Mouse (Mus musculus): ENCODE measurements around the gene Oosp3. TPM values are rescaled to one million over a fixed set of nuclear protein-coding genes. Genes with fewer than 3 reads are reported as not detected.

The Oosp3 gene
- polyA plus RNA-seq, 1 experiment from 2014 or later: not detected

GRCm38 (mm10) chr19:11727304-11727703 lies 30.4 kb downstream of the Oosp3 start:
- ATAC-seq (ENCODE audit: insufficient number of reproducible peaks, insufficient read depth, low FRiP score, low TSS enrichment, low read depth): no peak
- 91% methylated on average over 5 of the region's 5 CpGs for WGBS
- H3K27ac ChIP-seq: no peak overlapping the region
- H3K27me3 ChIP-seq: no peaks in the 10 kb centered on the region
- no peak overlapping the region for H3K4me3 ChIP-seq
- H3K4me2 ChIP-seq: no peak overlapping the region
- H3K9me3 ChIP-seq: no peaks in the 10 kb centered on the region
- no peak overlapping the region for H3K9ac ChIP-seq
- no peaks in the 10 kb centered on the region for H3K36me3 ChIP-seq
- H3K4me1 ChIP-seq: no peaks in the 10 kb centered on the region

GRCm38 (mm10) chr19:11730278-11730677 lies 33.4 kb downstream of the Oosp3 start:
- ATAC-seq (ENCODE audit: insufficient number of reproducible peaks, insufficient read depth, low FRiP score, low TSS enrichment, low read depth): no peak
- H3K4me2 ChIP-seq: no peak overlapping the region
- no peak overlapping the region for H3K9ac ChIP-seq
- 68% methylated on average over 1 of the region's 1 CpGs for WGBS
- H3K9me3 ChIP-seq: no peaks in the 10 kb centered on the region
- H3K4me3 ChIP-seq: no peak overlapping the region
- H3K27ac ChIP-seq: no peak overlapping the region
- no peaks in the 10 kb centered on the region for H3K27me3 ChIP-seq
- H3K4me1 ChIP-seq: no peaks in the 10 kb centered on the region
- H3K36me3 ChIP-seq: no peaks in the 10 kb centered on the region

GRCm38 (mm10) chr19:11736455-11736854 lies 39.6 kb downstream of the Oosp3 start:
- no peak for ATAC-seq (ENCODE audit: insufficient number of reproducible peaks, insufficient read depth, low FRiP score, low TSS enrichment, low read depth)
- Histone ChIP-seq H3K27me3 (no peaks in the 10 kb centered on the region), H3K27ac (no peak overlapping the region), H3K4me3 (no peak overlapping the region), H3K9ac (no peak overlapping the region), H3K4me1 (no peaks in the 10 kb centered on the region), H3K9me3 (no peaks in the 10 kb centered on the region), H3K4me2 (no peak overlapping the region), H3K36me3 (no peaks in the 10 kb centered on the region)
- WGBS: 48% methylated on average over 1 of the region's 1 CpGs

GRCm38 (mm10) chr19:11745680-11746079 lies 48.8 kb downstream of the Oosp3 start:
- no peak overlapping the region for H3K4me3 ChIP-seq
- no peak for ATAC-seq (ENCODE audit: insufficient number of reproducible peaks, insufficient read depth, low FRiP score, low TSS enrichment, low read depth)
- H3K36me3 ChIP-seq: no peaks in the 10 kb centered on the region

GRCm38 (mm10) chr19:11747298-11747697 lies 50.4 kb downstream of the Oosp3 start, which contains the start of gene Gif:
Gif (plus strand) TSS chr19:11747554.
- Histone ChIP-seq H3K9ac (no peak within 1 kb of the TSS), H3K27ac (no peak within 1 kb of the TSS), H3K9me3 (no peaks in the 10 kb centered on the region), H3K27me3 (no peaks in the 10 kb centered on the region), H3K4me1 (no peaks in the 10 kb centered on the region), H3K36me3 (no peaks in the 10 kb centered on the region), H3K4me3 (no peak within 1 kb of the TSS), H3K4me2 (no peak within 1 kb of the TSS)
- WGBS: 73% methylated on average over 2 of the region's 2 CpGs
- no peak for ATAC-seq (ENCODE audit: insufficient number of reproducible peaks, insufficient read depth, low FRiP score, low TSS enrichment, low read depth)

More at GRCm38 (mm10) chr19:11745680-11746079, 48.8 kb downstream of the Oosp3 start:
- Histone ChIP-seq H3K27ac (no peak overlapping the region), H3K4me1 (no peaks in the 10 kb centered on the region), H3K27me3 (no peaks in the 10 kb centered on the region), H3K4me2 (no peak overlapping the region), H3K9me3 (no peaks in the 10 kb centered on the region), H3K9ac (no peak overlapping the region)

Other genes starting within 250 kb of the Oosp3 start
- 4.8 and 5.4 TPM in 2 replicates for gene Ms4a6c, start 227.7 kb upstream of the Oosp3 start, polyA plus RNA-seq (2015; fragmentation: Nextera tagmentation; extraction: Ambion mirVana)
- not detected in 2 replicates for gene Gm8369, start 211.1 kb upstream of the Oosp3 start, polyA plus RNA-seq (2015; fragmentation: Nextera tagmentation; extraction: Ambion mirVana)
- 5.8 TPM in 2 replicates for gene Ms4a6b, start 180.5 kb upstream of the Oosp3 start, polyA plus RNA-seq (2015; fragmentation: Nextera tagmentation; extraction: Ambion mirVana)
- gene Ms4a4d, start 160.3 kb upstream of the Oosp3 start, polyA plus RNA-seq (2015; fragmentation: Nextera tagmentation; extraction: Ambion mirVana): 0.17 and 0.31 TPM in 2 replicates
- gene Ms4a6d, start 92.2 kb upstream of the Oosp3 start, polyA plus RNA-seq (2015; fragmentation: Nextera tagmentation; extraction: Ambion mirVana): 2.8 and 4.0 TPM in 2 replicates
- 0.32 and 0.49 TPM in 2 replicates for gene Ms4a2, start 73.3 kb upstream of the Oosp3 start, polyA plus RNA-seq (2015; fragmentation: Nextera tagmentation; extraction: Ambion mirVana)
- 0.28 TPM in 1 of 2 replicates, not detected in the other for gene Ms4a3, start 56.2 kb upstream of the Oosp3 start, polyA plus RNA-seq (2015; fragmentation: Nextera tagmentation; extraction: Ambion mirVana)
- not detected in 2 replicates for gene Oosp2, start 36.5 kb upstream of the Oosp3 start, polyA plus RNA-seq (2015; fragmentation: Nextera tagmentation; extraction: Ambion mirVana)
- gene Oosp1, start 5.9 kb upstream of the Oosp3 start, polyA plus RNA-seq (2015; fragmentation: Nextera tagmentation; extraction: Ambion mirVana): not detected in 2 replicates
- not detected in 2 replicates for gene Gif, start 50.5 kb downstream of the Oosp3 start, polyA plus RNA-seq (2015; fragmentation: Nextera tagmentation; extraction: Ambion mirVana)
- gene Mrpl16, start 73.3 kb downstream of the Oosp3 start, polyA plus RNA-seq (2015; fragmentation: Nextera tagmentation; extraction: Ambion mirVana): 45.9 and 49.4 TPM in 2 replicates
- gene Stx3, start 122.3 kb downstream of the Oosp3 start, polyA plus RNA-seq (2015; fragmentation: Nextera tagmentation; extraction: Ambion mirVana): 9.2 and 11.2 TPM in 2 replicates
- gene Olfr1417, start 142.2 kb downstream of the Oosp3 start, polyA plus RNA-seq (2015; fragmentation: Nextera tagmentation; extraction: Ambion mirVana): not detected in 2 replicates
- not detected in 2 replicates for gene Olfr1418, start 164.0 kb downstream of the Oosp3 start, polyA plus RNA-seq (2015; fragmentation: Nextera tagmentation; extraction: Ambion mirVana)
- gene Olfr1419, start 178.1 kb downstream of the Oosp3 start, polyA plus RNA-seq (2015; fragmentation: Nextera tagmentation; extraction: Ambion mirVana): not detected in 2 replicates
- gene Olfr1420, start 189.5 kb downstream of the Oosp3 start, polyA plus RNA-seq (2015; fragmentation: Nextera tagmentation; extraction: Ambion mirVana): 0.37 TPM in 1 of 2 replicates, not detected in the other
- gene Patl1, start 215.3 kb downstream of the Oosp3 start, polyA plus RNA-seq (2015; fragmentation: Nextera tagmentation; extraction: Ambion mirVana): 18.9 and 20.5 TPM in 2 replicates